Mouse (Mus musculus) spleen, adult 12 weeks (tissue): Measurements from ENCODE around the gene 2810408A11Rik.

Experiments used
- DNase-seq: peaks from one replicate; pipeline ENCODE4 v3.0.0; 2022; ENCODE audit warnings: low spot score

Gene 2810408A11Rik

DNA sequence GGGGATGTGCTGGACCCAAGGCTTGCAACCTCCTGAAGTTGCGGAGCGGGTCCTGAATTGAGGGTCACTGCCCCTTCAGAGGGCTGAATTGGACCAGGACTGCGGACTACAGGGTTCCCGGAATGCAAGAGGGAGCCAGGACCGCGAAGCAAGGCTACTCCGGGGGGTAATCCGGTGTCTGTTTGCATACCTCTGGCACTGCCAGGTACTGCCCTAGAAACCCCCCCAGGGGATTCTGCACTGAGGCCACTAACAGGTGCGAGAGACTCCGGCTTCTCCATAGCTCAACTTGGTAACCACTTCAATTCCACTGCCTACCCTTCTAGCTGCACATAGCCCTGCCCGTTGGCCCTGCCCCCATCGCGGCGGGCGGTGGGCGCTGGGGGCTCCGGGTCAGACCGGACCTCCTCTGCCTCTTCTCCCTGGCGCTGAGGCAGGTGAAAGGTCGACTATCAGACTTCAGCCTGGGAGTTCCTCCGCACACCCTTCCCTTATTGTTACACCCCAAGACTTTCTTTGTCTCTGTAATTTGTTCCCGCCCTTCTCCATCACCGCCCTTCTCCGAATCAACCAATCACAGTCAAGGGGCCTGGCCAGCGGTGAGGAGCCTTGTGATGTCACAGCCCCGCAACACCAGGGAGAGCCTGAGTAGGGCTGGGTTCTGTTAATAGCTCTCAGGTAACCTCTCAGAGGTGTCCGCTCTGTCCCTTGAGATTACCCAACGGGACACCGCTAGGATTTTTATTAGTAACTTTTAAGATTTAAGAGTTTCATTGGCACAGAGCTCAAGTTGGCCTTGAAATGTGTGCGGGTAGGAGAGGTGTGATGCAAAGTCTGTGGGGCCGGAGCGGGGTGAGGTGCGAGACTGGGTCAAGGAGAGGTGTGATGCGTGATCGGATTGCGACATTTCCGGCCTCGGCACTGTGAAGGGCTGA, at the start of gene 2810408A11Rik, which contains the start of gene Neurl4:
TSS of gene 2810408A11Rik (minus strand) at position 517 of the 935 bp plus-strand sequence.
TSS of gene Neurl4 (plus strand) at position 602 of the 935 bp plus-strand sequence.
- peak; percentile 84 for DNase-seq

DNA sequence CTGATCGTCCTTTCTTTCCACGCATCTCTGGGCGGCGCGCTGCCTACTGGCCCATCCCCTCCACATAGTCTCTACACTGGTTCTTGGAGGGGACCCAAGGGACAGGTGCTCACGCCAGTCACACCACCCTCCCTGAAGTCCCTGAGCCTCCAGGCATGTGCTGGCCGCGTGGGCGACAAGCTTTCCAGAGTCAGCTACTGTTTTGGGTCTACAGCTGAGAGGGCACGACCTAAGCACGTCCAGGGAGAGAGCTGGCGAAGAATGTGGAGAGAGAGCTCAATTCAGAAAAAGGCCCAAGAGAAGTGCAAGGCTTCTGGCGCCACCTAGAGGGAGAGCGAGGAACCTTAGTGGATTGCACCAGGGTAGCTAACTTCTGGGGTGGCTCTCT, 48.0 kb upstream of the 2810408A11Rik start:
- DNase-seq, result peak; percentile 84

DNA sequence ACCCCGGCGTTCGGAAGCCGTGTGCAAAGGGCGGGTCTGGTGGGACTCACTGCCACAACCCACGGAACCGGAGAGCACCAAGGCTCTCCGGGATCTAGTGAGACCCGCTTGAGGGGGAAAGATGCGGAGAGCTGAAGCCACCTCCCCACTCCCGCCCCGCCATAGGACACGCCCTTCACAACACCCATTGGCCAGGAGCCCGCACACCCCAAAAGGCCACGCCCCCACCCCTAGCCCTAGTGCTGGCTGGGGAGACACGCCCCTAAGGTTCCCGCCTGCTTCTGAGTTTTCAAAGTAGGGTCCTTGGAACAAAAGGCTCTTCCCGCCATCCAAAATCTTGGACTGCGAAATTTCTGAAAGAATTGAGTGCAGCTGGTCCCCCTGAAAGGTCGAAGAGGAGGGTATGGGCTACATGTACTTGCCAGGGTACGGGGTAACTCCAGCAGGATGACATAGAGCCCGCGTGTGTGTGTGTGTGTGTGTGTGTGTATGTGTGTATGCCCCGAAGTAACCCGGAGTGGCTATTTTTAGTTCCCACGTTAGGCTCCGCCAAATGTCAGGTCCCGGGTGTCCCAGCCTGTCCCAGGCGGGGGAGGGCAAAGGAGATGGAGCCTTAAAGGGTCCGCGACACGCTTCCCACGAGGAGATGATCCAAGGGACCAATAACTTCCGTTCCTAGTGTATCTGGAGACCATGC, 47.4 kb upstream of the 2810408A11Rik start, which contains the start of gene Slc2a4:
TSS of gene Slc2a4 (minus strand) at position 123 of the 697 bp plus-strand sequence.
- peak; percentile 87 for DNase-seq

DNA sequence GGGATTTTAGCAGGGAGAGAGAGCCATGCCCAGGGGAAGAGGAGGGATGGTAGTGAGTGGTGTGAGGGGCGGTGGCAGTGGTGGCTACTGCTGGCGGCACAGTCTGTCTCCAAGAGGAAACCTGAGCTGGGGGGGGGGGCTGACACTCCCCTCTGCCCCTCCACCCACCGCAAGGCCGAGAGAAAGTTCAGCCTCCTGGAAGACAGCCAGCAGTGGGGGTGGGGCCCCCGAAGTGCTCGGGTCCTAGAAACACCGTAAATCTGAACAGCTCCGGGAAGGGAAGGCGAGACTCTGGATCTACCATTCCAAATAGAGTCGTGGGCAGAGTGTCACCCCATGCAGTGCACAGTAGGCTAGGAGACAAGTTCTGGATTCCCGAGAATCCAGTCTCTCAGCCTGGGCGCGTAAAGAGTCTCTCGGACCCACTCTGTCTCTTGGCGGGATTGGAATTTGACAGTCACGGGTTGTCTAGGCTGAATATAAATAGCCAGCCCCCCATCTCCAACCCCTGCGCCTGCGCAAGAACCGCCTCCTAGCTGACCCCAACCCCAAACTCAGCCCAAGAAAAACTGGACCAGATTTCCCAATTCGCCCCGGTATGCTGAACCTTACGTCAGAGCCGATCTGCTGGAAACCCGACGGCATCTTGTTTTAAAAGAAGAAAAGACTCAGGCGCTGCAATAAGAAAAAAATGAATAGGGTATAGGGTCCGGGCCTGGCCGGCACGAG, 46.7 kb upstream of the 2810408A11Rik start:
- DNase-seq, result no peak

DNA sequence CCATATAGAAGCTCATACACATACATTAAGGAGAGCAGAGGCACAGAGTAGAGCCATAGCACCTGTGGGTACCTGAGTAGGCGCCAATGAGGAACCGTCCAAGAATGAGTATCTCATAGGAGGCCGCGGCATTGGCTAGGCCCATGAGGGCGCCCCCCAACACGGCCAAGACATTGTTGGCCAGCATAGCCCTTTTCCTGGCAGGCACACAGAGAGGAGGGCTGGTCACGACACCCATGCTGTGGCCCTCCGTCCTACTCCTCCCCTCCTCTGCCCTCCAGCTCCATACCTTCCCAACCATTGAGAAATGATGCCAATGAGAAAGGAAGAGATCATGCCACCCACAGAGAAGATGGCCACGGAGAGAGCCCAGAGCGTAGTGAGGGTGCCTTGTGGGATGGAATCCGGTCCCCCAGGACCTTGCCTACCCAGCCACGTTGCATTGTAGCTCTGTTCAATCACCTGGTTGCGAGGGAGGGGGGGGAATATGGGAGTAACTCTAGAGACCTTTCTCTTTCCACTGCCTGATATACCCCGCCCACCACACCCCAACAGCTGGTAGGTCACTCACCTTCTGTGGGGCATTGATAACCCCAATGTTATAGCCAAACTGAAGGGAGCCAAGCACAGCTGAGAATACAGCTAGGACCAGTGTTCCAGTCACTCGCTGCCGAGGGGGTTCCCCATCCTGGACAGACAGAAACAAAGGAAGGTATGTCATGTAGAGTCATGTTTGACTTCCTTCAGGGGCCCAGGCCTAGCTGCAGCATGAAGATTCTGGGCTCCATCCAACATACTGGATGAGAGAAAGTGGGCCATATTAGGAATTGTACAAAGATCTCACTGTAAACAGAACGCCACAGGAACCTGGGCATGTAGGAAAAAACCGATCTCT, 45.5 kb upstream of the 2810408A11Rik start:
- peak; percentile 51 for DNase-seq

DNA sequence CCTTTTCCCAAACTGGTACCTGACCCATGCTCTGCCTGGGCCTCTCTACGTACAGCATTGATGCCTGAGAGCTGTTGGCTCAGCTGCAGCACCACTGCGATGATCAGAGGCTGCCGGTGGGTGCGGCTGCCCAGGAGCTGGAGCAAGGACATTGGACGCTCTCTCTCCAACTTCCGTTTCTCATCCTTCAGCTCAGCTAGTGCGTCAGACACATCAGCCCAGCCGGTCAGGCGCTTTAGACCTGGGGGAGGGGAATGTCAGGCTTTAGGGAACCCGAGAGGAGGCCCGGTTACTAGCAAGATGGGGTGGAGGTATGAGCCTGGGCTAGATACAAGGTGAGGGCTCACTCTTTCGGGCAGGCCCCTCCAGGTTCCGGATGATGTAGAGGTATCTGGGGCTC, 44.4 kb upstream of the 2810408A11Rik start:
- DNase-seq, result no peak

DNA sequence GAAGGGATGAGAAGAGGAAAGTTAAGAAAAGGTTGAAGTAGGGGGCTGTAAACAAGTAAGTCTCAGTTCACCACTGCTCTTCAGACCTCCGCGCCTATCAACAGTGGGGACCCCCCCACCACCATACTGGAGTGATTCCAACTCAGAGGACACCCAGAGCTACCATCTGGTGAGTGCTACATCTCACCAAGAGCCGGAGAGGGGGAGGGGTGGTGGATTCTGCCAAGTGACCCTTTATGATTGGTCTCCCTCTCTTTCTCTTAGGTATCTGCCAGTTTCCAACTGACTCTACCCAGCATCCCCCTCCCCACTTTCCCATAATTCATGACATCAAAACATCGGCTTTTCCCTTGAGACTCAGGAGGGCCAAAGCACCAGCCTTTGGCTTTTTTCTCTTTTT, 40.2 kb upstream of the 2810408A11Rik start:
- no peak for DNase-seq

DNA sequence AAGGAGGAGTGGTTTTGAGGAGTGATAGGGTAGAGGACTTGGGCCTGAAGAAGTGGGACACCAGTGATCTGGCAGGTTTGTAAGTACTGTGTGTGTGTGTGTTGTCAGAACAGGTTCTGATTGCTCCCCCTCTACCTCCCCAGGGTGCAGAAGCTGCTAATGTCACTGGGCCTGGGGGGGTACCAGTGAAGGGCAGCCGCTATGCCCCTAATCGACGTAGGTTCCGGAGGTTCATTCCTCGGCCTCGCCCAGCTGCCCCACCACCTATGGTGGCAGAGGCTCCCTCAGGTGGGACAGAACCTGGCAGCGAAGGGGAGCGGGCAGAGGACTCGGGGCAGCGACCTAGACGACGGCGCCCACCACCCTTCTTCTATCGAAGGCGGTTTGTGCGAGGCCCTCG, 38.9 kb upstream of the 2810408A11Rik start:
- DNase-seq, result no peak

DNA sequence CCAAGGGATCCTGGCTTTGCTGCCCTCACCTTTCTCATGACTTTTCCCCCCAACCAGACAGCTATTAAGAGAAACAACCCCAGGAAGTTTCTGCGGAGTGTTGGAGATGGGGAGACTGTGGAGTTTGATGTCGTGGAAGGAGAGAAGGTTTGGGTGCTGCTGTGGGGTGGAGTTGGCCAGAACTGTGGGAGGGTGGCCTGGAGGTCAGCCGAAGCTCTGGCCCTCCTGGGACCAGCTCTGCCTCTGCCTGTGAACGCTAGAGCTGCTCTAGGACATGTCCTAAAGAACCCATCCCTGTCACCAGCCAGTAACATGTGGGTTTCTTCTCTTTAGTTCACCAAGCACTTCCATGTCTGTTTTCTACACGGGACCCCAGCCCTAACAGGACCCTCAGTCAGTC, 38.4 kb upstream of the 2810408A11Rik start:
- DNase-seq, result no peak

DNA sequence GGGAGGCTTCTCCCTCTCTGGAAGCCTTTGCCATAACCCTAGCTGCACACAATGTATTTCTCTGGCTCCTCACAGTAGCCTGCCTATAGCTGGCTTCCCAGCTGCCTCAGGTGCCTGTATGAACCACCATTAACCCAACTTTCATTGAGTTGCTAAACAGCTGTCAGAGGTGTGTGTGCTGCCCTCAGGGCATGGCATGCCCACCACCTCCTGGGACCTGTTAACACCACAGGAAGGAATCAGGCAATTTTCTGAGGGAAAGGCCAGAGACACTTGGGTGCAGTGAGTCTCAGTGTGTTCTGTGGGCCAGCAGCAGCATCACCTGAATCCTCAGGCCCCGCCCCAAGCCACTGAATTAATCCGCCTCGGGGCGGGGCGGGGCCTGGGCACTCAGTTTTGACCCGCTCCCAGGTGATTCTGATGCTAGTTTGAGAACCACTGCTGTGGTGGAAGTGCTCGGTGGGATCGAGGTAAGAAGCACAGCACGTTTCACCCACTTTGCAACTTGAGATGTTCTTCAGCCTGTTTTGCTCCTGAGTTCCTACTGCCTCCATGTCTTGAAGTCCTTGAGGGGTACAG, 37.7 kb upstream of the 2810408A11Rik start:
- no peak for DNase-seq

DNA sequence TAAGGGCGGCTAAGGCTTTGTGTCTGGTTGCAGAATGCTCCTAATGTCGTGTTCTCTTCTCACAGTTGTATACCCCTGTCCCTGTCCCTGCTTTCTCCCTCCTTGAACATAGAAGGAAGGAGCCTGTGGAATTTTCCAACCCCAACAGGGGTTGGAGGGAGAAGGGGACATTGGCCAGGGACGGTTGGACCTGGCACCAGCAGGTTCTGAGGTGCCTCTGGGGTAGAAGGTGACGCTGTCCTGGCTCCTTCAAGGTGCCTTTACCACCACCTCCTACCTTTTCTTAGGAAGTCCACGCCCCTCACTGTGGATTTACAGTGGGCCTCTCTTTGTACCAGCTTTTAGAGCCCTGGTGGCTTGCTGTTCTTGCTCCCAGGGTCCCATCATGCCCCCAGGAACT, 37.0 kb upstream of the 2810408A11Rik start:
- DNase-seq, result no peak

DNA sequence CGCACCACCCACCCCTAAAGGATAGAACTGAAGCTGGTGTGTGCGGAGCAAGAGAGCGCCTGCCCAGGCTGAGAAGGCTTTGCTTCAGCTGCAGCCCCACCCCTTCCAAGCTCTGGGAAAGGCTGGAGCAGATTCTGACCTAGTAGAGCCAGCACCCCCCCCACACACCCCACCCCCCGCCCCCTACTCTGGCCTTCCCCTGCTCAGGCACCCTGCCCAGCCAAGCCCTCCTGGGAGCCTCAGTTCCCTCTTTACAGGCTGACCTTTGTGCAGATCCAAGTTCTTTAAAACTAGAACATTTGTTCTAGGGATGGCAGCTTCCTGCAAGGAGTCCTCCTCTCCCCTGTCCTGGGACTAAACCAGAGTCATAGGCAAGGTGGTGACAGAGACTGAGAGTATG, 36.6 kb upstream of the 2810408A11Rik start:
- DNase-seq, result no peak

DNA sequence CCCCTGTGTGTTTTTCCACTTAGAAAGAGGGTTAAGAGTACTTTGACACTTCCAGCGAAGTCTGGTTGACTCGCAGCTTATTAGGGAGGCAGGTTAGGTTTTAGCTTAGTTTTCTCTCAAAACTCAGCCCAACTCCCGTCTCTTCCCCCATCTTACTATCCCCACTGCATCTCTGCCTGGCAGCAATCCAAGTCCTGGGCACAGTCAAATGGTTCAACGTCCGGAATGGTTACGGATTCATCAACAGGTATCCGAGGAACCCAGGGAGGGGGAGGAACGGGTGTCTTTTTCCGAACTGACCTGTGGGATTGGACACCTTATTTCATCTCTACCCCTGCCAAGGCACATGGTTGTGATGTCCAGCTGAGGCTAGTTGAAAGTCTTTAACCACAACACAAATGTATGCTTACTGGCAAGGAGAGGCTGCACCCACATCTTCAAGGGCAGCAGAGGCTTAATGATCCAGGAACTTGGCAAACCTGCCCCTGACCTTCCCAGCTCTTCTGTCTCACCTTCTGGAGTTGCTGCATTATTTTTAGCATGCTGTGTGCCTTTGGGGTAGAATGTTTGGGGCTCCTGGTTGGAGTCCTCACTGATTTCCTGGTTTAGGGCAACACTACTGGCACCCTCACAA, 36.0 kb upstream of the 2810408A11Rik start:
- no peak for DNase-seq

DNA sequence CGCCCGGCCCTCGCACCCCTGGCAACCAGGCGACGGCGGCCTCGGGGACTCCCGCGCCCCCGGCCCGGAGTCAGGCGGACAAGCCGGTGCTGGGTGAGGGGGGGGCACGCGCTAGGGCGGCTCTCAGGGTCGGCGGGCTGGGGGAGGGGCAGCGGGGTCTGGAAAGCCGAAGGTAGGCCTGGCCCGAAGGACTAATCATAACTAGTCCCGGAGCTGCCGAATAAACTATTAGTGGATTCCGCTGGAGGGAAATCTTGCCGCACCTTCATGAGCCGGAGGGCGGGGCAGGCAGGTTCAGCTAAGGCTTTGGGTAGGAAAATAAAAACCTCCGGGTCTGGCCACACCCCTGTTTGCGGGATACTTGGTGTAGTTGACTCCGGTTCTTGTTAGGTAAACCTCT, 35.4 kb upstream of the 2810408A11Rik start:
- no peak for DNase-seq

DNA sequence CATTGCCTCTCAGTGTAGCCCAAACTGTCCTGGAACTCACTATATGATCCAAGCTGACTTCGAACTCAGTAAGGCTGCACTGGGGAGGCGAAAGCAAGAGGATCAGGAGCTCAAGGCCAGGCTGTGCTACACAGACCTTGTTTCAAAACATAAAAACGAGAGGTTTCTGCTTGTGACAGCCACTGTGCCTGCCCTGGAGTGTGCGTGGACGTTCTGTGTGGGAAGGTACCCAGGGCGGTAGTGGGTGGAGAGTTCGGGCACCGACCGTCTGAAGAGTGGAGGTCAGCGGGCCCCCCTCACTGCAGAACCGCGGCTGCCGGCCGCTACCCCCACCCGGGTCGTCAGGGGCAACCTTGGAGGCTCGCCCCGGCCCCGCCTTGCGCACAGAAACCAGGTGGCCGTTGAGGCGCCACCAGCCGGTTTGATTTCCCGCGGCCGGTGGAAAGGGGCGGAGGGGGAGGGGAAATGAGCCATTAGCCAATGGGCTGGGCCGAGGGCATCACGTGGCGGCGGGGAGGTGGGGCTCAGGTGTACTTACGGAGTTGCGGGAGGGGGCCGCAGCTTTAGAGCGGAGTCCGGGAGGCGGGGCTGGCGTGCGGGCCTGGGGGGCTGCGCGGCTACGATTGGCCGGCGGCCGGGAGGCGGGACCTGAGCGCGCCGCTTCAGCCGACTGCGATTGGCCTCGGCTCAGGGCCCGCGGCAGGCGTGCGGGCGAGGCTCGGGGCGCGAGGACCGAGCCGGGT, 34.5 kb upstream of the 2810408A11Rik start, which contains the start of gene Ybx2:
TSS of gene Ybx2 (plus strand) at position 660 of the 743 bp plus-strand sequence.
- peak; percentile 73 for DNase-seq

DNA sequence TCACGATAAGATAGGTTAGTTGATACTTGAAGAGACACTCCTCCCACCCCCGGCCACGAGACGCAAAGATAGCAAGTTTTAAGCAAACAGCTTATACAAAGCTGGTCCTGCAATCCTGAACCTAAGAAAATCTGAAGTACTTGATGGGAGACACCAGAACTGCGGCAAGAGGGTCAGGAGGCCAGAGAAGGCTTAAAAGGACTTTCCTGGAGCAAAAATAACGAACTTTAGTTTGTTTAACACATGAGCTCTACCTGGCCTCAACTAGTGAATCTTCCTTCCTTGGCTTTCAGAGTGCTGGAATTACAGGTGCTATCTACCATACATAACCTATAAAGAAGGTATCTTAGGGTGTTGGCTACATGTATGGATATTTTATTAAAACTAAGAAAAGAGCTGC, 33.9 kb upstream of the 2810408A11Rik start:
- no peak for DNase-seq

DNA sequence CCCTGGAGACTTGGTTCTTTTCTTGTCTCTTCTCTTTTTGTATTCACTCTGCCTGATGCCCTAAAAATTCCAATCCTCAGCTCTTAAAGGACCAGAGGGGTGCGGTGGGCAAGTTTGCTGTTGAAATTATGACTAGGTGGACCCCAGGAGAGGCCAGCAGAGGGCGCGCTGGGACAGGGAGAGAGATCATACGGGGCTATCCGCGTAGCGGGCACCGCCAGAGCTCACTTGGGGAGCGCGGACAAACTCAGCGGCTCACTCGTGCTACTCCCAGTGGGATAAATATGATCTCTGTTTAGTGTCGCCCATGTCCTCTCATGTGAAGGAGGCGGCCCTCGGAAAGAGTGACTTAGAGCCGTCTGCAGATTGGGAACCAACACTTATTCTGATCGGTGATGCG, 33.4 kb upstream of the 2810408A11Rik start:
- DNase-seq, result peak; percentile 83

DNA sequence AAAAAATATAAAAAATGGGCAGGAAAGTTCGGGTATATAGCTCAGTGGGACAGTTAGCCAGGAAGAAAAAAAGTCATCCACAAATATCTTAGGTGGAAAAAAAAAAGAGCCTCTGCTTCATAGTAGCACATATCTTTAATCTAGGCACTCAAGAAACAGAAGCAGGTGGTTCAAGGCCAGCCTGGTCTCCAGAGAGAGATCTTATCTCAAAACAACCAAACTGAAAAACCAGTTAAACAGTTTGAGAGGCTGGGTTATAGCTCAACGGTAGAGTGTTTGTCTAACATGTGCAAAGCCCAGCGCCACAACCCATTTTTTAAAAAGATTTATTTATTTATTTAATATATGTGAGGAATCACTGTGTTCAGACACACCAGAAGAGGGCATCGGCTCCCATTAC, 32.3 kb upstream of the 2810408A11Rik start:
- DNase-seq, result no peak

DNA sequence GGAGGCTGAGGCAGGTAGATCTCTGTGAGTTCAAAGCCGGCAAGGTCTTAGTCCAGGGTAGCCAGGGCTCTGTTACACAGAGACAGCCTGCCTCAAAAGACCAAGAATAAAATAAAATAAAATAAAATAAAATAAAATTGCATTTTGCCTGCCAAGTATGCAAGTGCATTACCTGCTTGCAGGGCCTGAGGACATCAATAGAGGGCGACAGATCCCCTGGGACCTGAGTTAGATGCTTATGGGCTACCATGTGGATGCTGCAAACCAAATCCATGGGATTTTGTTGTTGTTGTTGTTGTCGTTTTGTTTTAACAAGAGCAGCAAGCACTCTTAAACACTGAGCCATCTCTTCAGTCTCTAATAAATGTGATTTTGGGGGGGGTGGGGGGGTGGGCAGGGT, 31.5 kb upstream of the 2810408A11Rik start:
- DNase-seq, result no peak

DNA sequence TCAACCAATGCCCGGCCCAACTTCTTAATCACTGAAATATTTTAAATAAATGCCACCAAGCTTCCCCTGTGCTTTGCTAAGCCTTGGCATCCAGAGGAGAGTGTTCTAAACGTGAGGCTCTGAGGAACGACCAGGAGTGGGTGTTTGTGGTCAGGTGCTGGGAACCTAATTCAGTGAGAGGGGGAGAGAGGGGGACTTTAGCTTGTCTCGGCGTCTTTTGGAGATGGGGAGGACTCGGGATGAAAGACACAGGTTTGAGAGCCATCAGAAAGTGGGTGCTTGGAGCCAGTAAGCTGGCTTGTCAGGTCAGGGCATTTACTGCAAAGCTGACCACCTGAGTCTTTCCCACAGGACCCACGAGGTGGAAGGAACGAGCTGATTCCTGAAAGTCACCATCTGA, 31.0 kb upstream of the 2810408A11Rik start:
- DNase-seq, result no peak
